Mouse (Mus musculus) liver, embryonic 14.5 days (tissue): ENCODE data around the gene Zbtb7b. TPM values are rescaled to one million over a fixed set of nuclear protein-coding genes. Genes with fewer than 3 reads are reported as not detected.

Source experiments
- ATAC-seq: fragments of 200-750 bp; cut with Nextera tagmentation; 2 replicates; pipeline ENCODE4 v1.8.0; 2017; ENCODE audit warnings: moderate number of reproducible peaks, mild to moderate bottlenecking, moderate library complexity; ENCODE audit not compliant: insufficient read depth
- DNase-seq, 3 experiments: peaks; one replicate each; pipeline ENCODE4 v3.0.0-alpha.2; 2012 to 2013; ENCODE audit warnings: low read depth in 3 of 3, low spot score in 3 of 3
- H3K27ac ChIP-seq: fragments of 300-500 bp; sonication (generic); 2 replicates; pipeline ENCODE4 v1.5.1; 2014; ENCODE audit warnings: moderate library complexity, mild to moderate bottlenecking, control low read depth, inconsistent platforms
- H3K27me3 ChIP-seq: fragments of 300-500 bp; sonication (generic); 2 replicates; pipeline ENCODE4 v1.6.1; 2014; ENCODE audit warnings: mild to moderate bottlenecking, low read length, moderate library complexity; ENCODE audit not compliant: control insufficient read depth, insufficient read depth
- H3K36me3 ChIP-seq: fragments of 300-500 bp; sonication (generic); replicated peaks from 2 replicates; pipeline ENCODE4 v1.6.1; 2014; ENCODE audit warnings: low read depth; ENCODE audit not compliant: control insufficient read depth, insufficient read depth
- H3K4me1 ChIP-seq, 2 experiments: fragments of 200-500 bp in 1 of 2; fragments of 300-500 bp in 1 of 2; sonication (generic) in 1 of 2; replicated peaks; 2 replicates each; pipeline ENCODE4 v1.6.1; 2012 to 2014; ENCODE audit warnings: antibody characterized with exemption in 1 of 2, inconsistent platforms in 1 of 2, low read length in 1 of 2; ENCODE audit not compliant: control insufficient read depth in 2 of 2, insufficient read depth in 2 of 2
- H3K4me2 ChIP-seq: fragments of 300-500 bp; sonication (generic); 2 replicates; pipeline ENCODE4 v1.6.1; 2014; ENCODE audit warnings: low read depth, mild to moderate bottlenecking, control low read depth, moderate library complexity
- H3K4me3 ChIP-seq, 2 experiments: fragments of 200-500 bp in 1 of 2; fragments of 300-500 bp in 1 of 2; sonication (generic) in 1 of 2; 2 replicates each; pipeline ENCODE4 v1.5.1; 2012 to 2014; ENCODE audit warnings: low read depth in 2 of 2, low read length in 2 of 2, mild to moderate bottlenecking in 2 of 2, control low read depth in 1 of 2, inconsistent platforms in 1 of 2, moderate library complexity in 1 of 2; ENCODE audit not compliant: insufficient read depth in 1 of 2
- H3K9ac ChIP-seq: fragments of 300-500 bp; sonication (generic); replicated peaks from 2 replicates; pipeline ENCODE4 v1.6.1; 2014; ENCODE audit warnings: mild to moderate bottlenecking, control low read depth, moderate library complexity
- H3K9me3 ChIP-seq: fragments of 300-500 bp; sonication (generic); 2 replicates; pipeline ENCODE4 v1.6.1; 2016; ENCODE audit warnings: low read length, mixed read lengths; ENCODE audit not compliant: control insufficient read depth
- CTCF ChIP-seq: IDR thresholded peaks from 2 replicates; pipeline ENCODE4 v1.5.1; 2016; ENCODE audit warnings: antibody characterized with exemption, low read depth, control low read depth
- EP300 ChIP-seq: IDR thresholded peaks from 2 replicates; pipeline ENCODE4 v1.6.1; 2016; ENCODE audit warnings: antibody characterized with exemption, low read depth
- WGBS: fragments of 180-500 bp; shearing (Covaris S2); extraction: QIAGEN DNeasy Blood & Tissue Kit; methylation state at CpG from one replicate; pipeline ENCODE4 v1.1.7; 2014; ENCODE audit not compliant: insufficient replicate concordance; 5-methylcytosine and 5-hydroxymethylcytosine counted together
- polyA plus RNA-seq, 2 experiments: library from polyadenylated mRNA; depleted of rRNA in 1 of 2; stranded (reverse) in 1 of 2; unstranded in 1 of 2; fragments of >200 nt; fragmentation: Nextera tagmentation in 1 of 2; extraction: Ambion mirVana in 1 of 2; gene quantifications; 2 replicates each; pipeline versions ENCODE4 v1.2.1 to v1.2.3; 2012 to 2014

The Zbtb7b gene
- polyA plus RNA-seq, 2 experiments: 0.95 to 6.9 TPM

- no peak overlapping the region for H3K27ac ChIP-seq
- H3K9ac ChIP-seq: no peak overlapping the region
- WGBS: 47% methylated on average over 10 of the region's 10 CpGs
- H3K4me1 ChIP-seq: no peaks in the 10 kb centered on the region
- H3K9me3 ChIP-seq: no peaks in the 10 kb centered on the region
- H3K27me3 ChIP-seq: peaks cover 6% of the 10 kb centered on the region
- H3K4me2 ChIP-seq: no peak overlapping the region
- ATAC-seq: no peak
- TF ChIP-seq CTCF (no peak), EP300 (no peak)
- no peak overlapping the region for H3K4me3 ChIP-seq
- no peak for DNase-seq
- no peaks in the 10 kb centered on the region for H3K36me3 ChIP-seq
Measured at GRCm38 (mm10) chr3:89332013-89332412, 62.6 kb downstream of the Zbtb7b start.

GRCm38 (mm10) chr3:89331561-89331960, 63.0 kb downstream of the Zbtb7b start:
- DNase-seq: no peak
- TF ChIP-seq EP300: no peak
- TF ChIP-seq CTCF: no peak
- Histone ChIP-seq H3K4me1 (no peaks in the 10 kb centered on the region), H3K4me2 (no peak overlapping the region), H3K27ac (no peak overlapping the region), H3K27me3 (peaks cover 5% of the 10 kb centered on the region), H3K9me3 (no peaks in the 10 kb centered on the region), H3K4me3 (no peak overlapping the region), H3K36me3 (no peaks in the 10 kb centered on the region), H3K9ac (no peak overlapping the region)
- ATAC-seq: no peak
- 53% methylated on average over 13 of the region's 13 CpGs for WGBS

DNA sequence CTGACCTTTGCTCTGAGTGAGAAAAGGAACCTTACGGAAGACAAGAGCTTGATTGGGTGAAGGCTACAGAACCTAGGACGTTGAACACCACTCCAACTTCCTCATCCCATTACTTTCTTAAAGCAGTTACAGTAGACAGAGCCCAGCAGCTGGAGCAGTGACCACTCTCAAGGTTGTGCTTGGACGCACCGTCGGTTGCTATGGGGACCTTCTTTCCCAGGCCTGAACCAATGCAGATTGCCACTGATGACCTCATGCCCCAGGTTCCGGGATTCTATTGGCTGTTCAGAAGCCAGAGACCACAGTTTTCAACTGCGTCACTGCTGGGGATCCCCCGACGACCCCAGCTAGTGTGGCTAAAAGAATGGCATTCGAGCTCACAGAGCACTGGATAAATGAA, 63.6 kb downstream of the Zbtb7b start:
- DNase-seq: no peak
- no peaks in the 10 kb centered on the region for H3K36me3 ChIP-seq
- no peak overlapping the region for H3K27ac ChIP-seq
- H3K4me2 ChIP-seq: no peak overlapping the region
- no peaks in the 10 kb centered on the region for H3K9me3 ChIP-seq
- H3K9ac ChIP-seq: no peak overlapping the region
- 0 out of 4 replicates have a peak, but pooled peaks cover 0 to 1% of the 10 kb centered on the region in 2 experiments for H3K4me1 ChIP-seq
- H3K27me3 ChIP-seq: peaks cover 5% of the 10 kb centered on the region
- TF ChIP-seq EP300: no peak
- WGBS: 19% methylated on average over 10 of the region's 10 CpGs
- ATAC-seq: no peak
- H3K4me3 ChIP-seq: no peak overlapping the region

DNA sequence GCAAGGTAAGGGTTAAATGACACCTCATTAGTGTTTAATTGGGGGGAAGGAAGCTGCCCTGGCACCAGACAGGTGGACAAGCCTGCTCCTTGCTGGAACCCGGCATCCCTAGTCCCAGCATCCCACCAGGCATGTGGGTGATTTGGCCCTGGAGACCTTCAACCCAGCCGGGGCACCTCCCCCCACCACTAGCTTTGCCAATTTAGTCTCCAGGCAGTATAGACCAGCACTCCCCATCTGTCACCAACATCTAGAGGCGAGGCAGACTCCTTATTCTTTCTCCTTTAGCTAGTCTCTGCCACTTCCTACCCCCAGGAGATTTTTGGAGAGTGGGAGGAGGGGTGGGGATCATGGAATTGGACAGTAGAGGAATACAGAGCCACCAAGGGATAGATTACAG, 64.2 kb downstream of the Zbtb7b start:
- no peak for ATAC-seq
- Histone ChIP-seq H3K4me2 (no peak overlapping the region), H3K4me1 (0 out of 4 replicates have a peak, but pooled peaks cover 0 to 1% of the 10 kb centered on the region in 2 experiments), H3K36me3 (no peaks in the 10 kb centered on the region), H3K4me3 (no peak overlapping the region), H3K9me3 (no peaks in the 10 kb centered on the region), H3K9ac (no peak overlapping the region), H3K27ac (no peak overlapping the region), H3K27me3 (peaks cover 5% of the 10 kb centered on the region)
- WGBS: 36% methylated on average over 3 of the region's 3 CpGs
- DNase-seq: no peak
- TF ChIP-seq CTCF: no peak
- TF ChIP-seq EP300: no peak

DNA sequence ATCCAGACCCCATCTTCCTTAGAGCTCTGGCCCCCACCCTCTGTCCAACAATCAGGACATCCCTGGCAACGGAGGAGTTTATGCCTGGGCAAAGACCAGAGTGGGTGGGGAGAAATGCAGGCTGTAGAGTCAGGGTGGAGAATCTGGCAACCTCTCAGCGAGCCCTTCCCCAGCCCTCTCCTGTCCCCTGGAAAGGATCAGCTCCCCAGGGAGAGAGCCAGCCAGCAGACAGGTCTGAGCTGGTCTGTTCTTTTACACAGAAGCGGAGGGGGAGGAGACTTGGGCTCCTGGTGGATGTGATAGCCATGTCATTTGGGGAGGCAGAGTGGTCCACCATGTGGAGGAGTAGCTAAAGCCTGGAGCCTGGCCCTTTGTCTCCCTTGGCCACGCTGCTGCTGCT, 66.0 kb downstream of the Zbtb7b start:
- H3K4me1 ChIP-seq: 0 out of 4 replicates have a peak, but pooled peaks cover 0 to 1% of the 10 kb centered on the region in 2 experiments
- H3K4me3 ChIP-seq: no peak overlapping the region
- ATAC-seq (no peak), DNase-seq (no peak)
- H3K9me3 ChIP-seq: no peaks in the 10 kb centered on the region
- no peak overlapping the region for H3K27ac ChIP-seq
- H3K4me2 ChIP-seq: no peak overlapping the region
- H3K27me3 ChIP-seq: peaks cover 13% of the 10 kb centered on the region
- H3K9ac ChIP-seq: no peak overlapping the region
- WGBS: 20% methylated on average over 4 of the region's 4 CpGs
- H3K36me3 ChIP-seq: no peaks in the 10 kb centered on the region
- TF ChIP-seq CTCF: no peak
- no peak for TF ChIP-seq EP300

Other genes starting within 250 kb of the Zbtb7b start
- 0.23 and 0.31 TPM in 2 replicates for gene Hcn3, start 234.6 kb downstream of the Zbtb7b start, polyA plus RNA-seq (2012; rRNA removed)
- gene Hcn3, start 234.6 kb downstream of the Zbtb7b start, polyA plus RNA-seq (2014; fragmentation: Nextera tagmentation; extraction: Ambion mirVana): 0.55 and 0.56 TPM in 2 replicates
- 26.1 and 28.8 TPM in 2 replicates for gene Clk2, start 230.0 kb downstream of the Zbtb7b start, polyA plus RNA-seq (2012; rRNA removed)
- gene Clk2, start 230.0 kb downstream of the Zbtb7b start, polyA plus RNA-seq (2014; fragmentation: Nextera tagmentation; extraction: Ambion mirVana): 6.7 and 7.2 TPM in 2 replicates
- 35.3 and 46.3 TPM in 2 replicates for gene Scamp3, start 217.3 kb downstream of the Zbtb7b start, polyA plus RNA-seq (2012; rRNA removed)
- gene Scamp3, start 217.3 kb downstream of the Zbtb7b start, polyA plus RNA-seq (2014; fragmentation: Nextera tagmentation; extraction: Ambion mirVana): 41.0 and 44.2 TPM in 2 replicates
- gene Fam189b, start 211.6 kb downstream of the Zbtb7b start, polyA plus RNA-seq (2012; rRNA removed): 3.6 and 3.9 TPM in 2 replicates
- 1.7 and 2.6 TPM in 2 replicates for gene Fam189b, start 211.6 kb downstream of the Zbtb7b start, polyA plus RNA-seq (2014; fragmentation: Nextera tagmentation; extraction: Ambion mirVana)
- 16.5 and 19.9 TPM in 2 replicates for gene Gba, start 191.8 kb downstream of the Zbtb7b start, polyA plus RNA-seq (2012; rRNA removed)
- gene Gba, start 191.8 kb downstream of the Zbtb7b start, polyA plus RNA-seq (2014; fragmentation: Nextera tagmentation; extraction: Ambion mirVana): 20.7 and 21.2 TPM in 2 replicates
- gene Thbs3, start 179.6 kb downstream of the Zbtb7b start, polyA plus RNA-seq (2012; rRNA removed): 0.96 and 1.7 TPM in 2 replicates
- 0.44 and 0.79 TPM in 2 replicates for gene Thbs3, start 179.6 kb downstream of the Zbtb7b start, polyA plus RNA-seq (2014; fragmentation: Nextera tagmentation; extraction: Ambion mirVana)
- 71.7 and 83.2 TPM in 2 replicates for gene Mtx1, start 167.7 kb downstream of the Zbtb7b start, polyA plus RNA-seq (2012; rRNA removed)
- gene Mtx1, start 167.7 kb downstream of the Zbtb7b start, polyA plus RNA-seq (2014; fragmentation: Nextera tagmentation; extraction: Ambion mirVana): 101 TPM in 2 replicates
- 0.02 and 0.18 TPM in 2 replicates for gene Muc1, start 165.7 kb downstream of the Zbtb7b start, polyA plus RNA-seq (2012; rRNA removed)
- gene Muc1, start 165.7 kb downstream of the Zbtb7b start, polyA plus RNA-seq (2014; fragmentation: Nextera tagmentation; extraction: Ambion mirVana): 0.08 and 0.11 TPM in 2 replicates
- gene Krtcap2, start 148.8 kb downstream of the Zbtb7b start, polyA plus RNA-seq (2012; rRNA removed): 26.3 and 26.4 TPM in 2 replicates
- 117 and 138 TPM in 2 replicates for gene Krtcap2, start 148.8 kb downstream of the Zbtb7b start, polyA plus RNA-seq (2014; fragmentation: Nextera tagmentation; extraction: Ambion mirVana)
- gene Trim46, start 148.5 kb downstream of the Zbtb7b start, polyA plus RNA-seq (2012; rRNA removed): 0.29 and 0.41 TPM in 2 replicates
- 0.05 TPM in 1 of 2 replicates, not detected in the other for gene Trim46, start 148.5 kb downstream of the Zbtb7b start, polyA plus RNA-seq (2014; fragmentation: Nextera tagmentation; extraction: Ambion mirVana)
- gene Dpm3, start 135.4 kb downstream of the Zbtb7b start, polyA plus RNA-seq (2012; rRNA removed): 89.7 and 115 TPM in 2 replicates
- 64.3 and 65.8 TPM in 2 replicates for gene Dpm3, start 135.4 kb downstream of the Zbtb7b start, polyA plus RNA-seq (2014; fragmentation: Nextera tagmentation; extraction: Ambion mirVana)
- gene Slc50a1, start 124.2 kb downstream of the Zbtb7b start, polyA plus RNA-seq (2012; rRNA removed): 16.5 and 21.8 TPM in 2 replicates
- 17.3 and 18.7 TPM in 2 replicates for gene Slc50a1, start 124.2 kb downstream of the Zbtb7b start, polyA plus RNA-seq (2014; fragmentation: Nextera tagmentation; extraction: Ambion mirVana)
- 3.6 and 3.7 TPM in 2 replicates for gene Efna1, start 113.6 kb downstream of the Zbtb7b start, polyA plus RNA-seq (2012; rRNA removed)
- 2.9 TPM in 2 replicates for gene Efna1, start 113.6 kb downstream of the Zbtb7b start, polyA plus RNA-seq (2014; fragmentation: Nextera tagmentation; extraction: Ambion mirVana)
- gene Efna3, start 71.8 kb downstream of the Zbtb7b start, polyA plus RNA-seq (2012; rRNA removed): 0.06 and 0.13 TPM in 2 replicates
- gene Efna3, start 71.8 kb downstream of the Zbtb7b start, polyA plus RNA-seq (2014; fragmentation: Nextera tagmentation; extraction: Ambion mirVana): 0.05 and 0.08 TPM in 2 replicates
- gene Efna4, start 56.7 kb downstream of the Zbtb7b start, polyA plus RNA-seq (2012; rRNA removed): 0.81 and 0.92 TPM in 2 replicates
- 0.62 and 0.78 TPM in 2 replicates for gene Efna4, start 56.7 kb downstream of the Zbtb7b start, polyA plus RNA-seq (2014; fragmentation: Nextera tagmentation; extraction: Ambion mirVana)
- gene Adam15, start 44.8 kb downstream of the Zbtb7b start, polyA plus RNA-seq (2012; rRNA removed): 6.2 TPM in 2 replicates
- 4.0 and 4.9 TPM in 2 replicates for gene Adam15, start 44.8 kb downstream of the Zbtb7b start, polyA plus RNA-seq (2014; fragmentation: Nextera tagmentation; extraction: Ambion mirVana)
- gene Dcst2, start 32.8 kb downstream of the Zbtb7b start, polyA plus RNA-seq (2012; rRNA removed): 0.02 and 0.03 TPM in 2 replicates
- 0.04 TPM in 1 of 2 replicates, not detected in the other for gene Dcst2, start 32.8 kb downstream of the Zbtb7b start, polyA plus RNA-seq (2014; fragmentation: Nextera tagmentation; extraction: Ambion mirVana)
- gene Dcst1, start 29.5 kb downstream of the Zbtb7b start, polyA plus RNA-seq (2012; rRNA removed): 0.03 TPM in 1 of 2 replicates, not detected in the other
- not detected in 2 replicates for gene Dcst1, start 29.5 kb downstream of the Zbtb7b start, polyA plus RNA-seq (2014; fragmentation: Nextera tagmentation; extraction: Ambion mirVana)
- 0.75 and 0.76 TPM in 2 replicates for gene Lenep, start 8.0 kb upstream of the Zbtb7b start, polyA plus RNA-seq (2012; rRNA removed)
- gene Lenep, start 8.0 kb upstream of the Zbtb7b start, polyA plus RNA-seq (2014; fragmentation: Nextera tagmentation; extraction: Ambion mirVana): not detected in 2 replicates
- 8.7 and 9.2 TPM in 2 replicates for gene Flad1, start 17.1 kb upstream of the Zbtb7b start, polyA plus RNA-seq (2012; rRNA removed)
- gene Flad1, start 17.1 kb upstream of the Zbtb7b start, polyA plus RNA-seq (2014; fragmentation: Nextera tagmentation; extraction: Ambion mirVana): 13.0 and 13.2 TPM in 2 replicates
- 133 and 172 TPM in 2 replicates for gene Cks1b, start 23.6 kb upstream of the Zbtb7b start, polyA plus RNA-seq (2012; rRNA removed)
- gene Cks1b, start 23.6 kb upstream of the Zbtb7b start, polyA plus RNA-seq (2014; fragmentation: Nextera tagmentation; extraction: Ambion mirVana): 288 and 295 TPM in 2 replicates
- 36.9 and 38.8 TPM in 2 replicates for gene Shc1, start 23.7 kb upstream of the Zbtb7b start, polyA plus RNA-seq (2012; rRNA removed)
- gene Shc1, start 23.7 kb upstream of the Zbtb7b start, polyA plus RNA-seq (2014; fragmentation: Nextera tagmentation; extraction: Ambion mirVana): 27.5 and 30.6 TPM in 2 replicates
- 12.9 and 15.2 TPM in 2 replicates for gene Pygo2, start 35.4 kb upstream of the Zbtb7b start, polyA plus RNA-seq (2012; rRNA removed)
- gene Pygo2, start 35.4 kb upstream of the Zbtb7b start, polyA plus RNA-seq (2014; fragmentation: Nextera tagmentation; extraction: Ambion mirVana): 8.4 and 10.7 TPM in 2 replicates
- 2.2 and 3.1 TPM in 2 replicates for gene Pbxip1, start 41.9 kb upstream of the Zbtb7b start, polyA plus RNA-seq (2012; rRNA removed)
- 2.8 and 3.3 TPM in 2 replicates for gene Pbxip1, start 41.9 kb upstream of the Zbtb7b start, polyA plus RNA-seq (2014; fragmentation: Nextera tagmentation; extraction: Ambion mirVana)
- gene Pmvk, start 59.8 kb upstream of the Zbtb7b start, polyA plus RNA-seq (2012; rRNA removed): 23.4 and 32.2 TPM in 2 replicates
- gene Pmvk, start 59.8 kb upstream of the Zbtb7b start, polyA plus RNA-seq (2014; fragmentation: Nextera tagmentation; extraction: Ambion mirVana): 32.1 and 36.5 TPM in 2 replicates
- 0.02 and 0.03 TPM in 2 replicates for gene Kcnn3, start 125.4 kb upstream of the Zbtb7b start, polyA plus RNA-seq (2012; rRNA removed)
- not detected in 2 replicates for gene Kcnn3, start 125.4 kb upstream of the Zbtb7b start, polyA plus RNA-seq (2014; fragmentation: Nextera tagmentation; extraction: Ambion mirVana)